Mouse (Mus musculus): ENCODE measurements around the gene Cyp39a1. TPM values are rescaled to one million over a fixed set of nuclear protein-coding genes. Genes with fewer than 3 reads are reported as not detected.
A peak's percentile ranks its signal among the peaks of the same experiment; 100 is the strongest.

Cyp39a1 gene
- total and polyA plus RNA-seq, 2 experiments from 2014 or later, result 1.7 to 8.9 TPM

DNA sequence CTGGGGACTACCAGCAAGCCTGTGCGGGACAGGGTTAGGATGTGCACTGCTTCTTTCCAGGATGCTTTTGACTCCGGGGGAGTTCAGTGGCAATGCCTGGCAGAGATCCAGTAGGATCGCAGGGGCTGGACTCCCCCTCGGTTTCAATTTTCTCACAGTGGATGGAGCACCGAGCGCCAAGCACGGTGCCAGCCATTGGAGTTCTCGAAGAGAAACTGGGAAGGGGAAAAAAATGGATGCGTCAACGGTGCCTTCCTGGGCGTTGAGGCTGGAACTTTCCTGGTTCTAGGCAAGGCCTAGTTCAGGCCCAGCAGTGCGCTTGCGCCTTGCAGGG lies 36.8 kb upstream of the Cyp39a1 start:
- Histone ChIP-seq H3K9me3 (ENCODE audit: low read length) (0 out of 2 replicates have a peak, but pooled peaks cover 11% of the 10 kb centered on the region), H3K36me3 (ENCODE audit: insufficient read depth) (no peaks in the 10 kb centered on the region), H3K4me2 (ENCODE audit: low read depth) (peak overlapping the region; percentile 74), H3K4me1 (ENCODE audit: insufficient read depth) (peaks cover 3% of the 10 kb centered on the region), H3K27me3 (ENCODE audit: insufficient read depth, low read length) (peaks cover 7% of the 10 kb centered on the region; the same call in 1 of the 2 replicates), H3K4me3 (ENCODE audit: low read depth, low read length) (peak overlapping the region; percentile 43), H3K27ac (ENCODE audit: low read depth, low read length) (no peak overlapping the region), H3K9ac (peak overlapping the region; percentile 40)
- peak; percentile 8 for DNase-seq
- no peak for TF ChIP-seq CTCF (IDR thresholded peaks at IDR 0.05; ENCODE audit: low read depth)
- ATAC-seq, result 0 out of 2 replicates have a peak, but pooled peaks have one; percentile 5
- WGBS, result 43% methylated on average over 13 of the region's 13 CpGs

DNA sequence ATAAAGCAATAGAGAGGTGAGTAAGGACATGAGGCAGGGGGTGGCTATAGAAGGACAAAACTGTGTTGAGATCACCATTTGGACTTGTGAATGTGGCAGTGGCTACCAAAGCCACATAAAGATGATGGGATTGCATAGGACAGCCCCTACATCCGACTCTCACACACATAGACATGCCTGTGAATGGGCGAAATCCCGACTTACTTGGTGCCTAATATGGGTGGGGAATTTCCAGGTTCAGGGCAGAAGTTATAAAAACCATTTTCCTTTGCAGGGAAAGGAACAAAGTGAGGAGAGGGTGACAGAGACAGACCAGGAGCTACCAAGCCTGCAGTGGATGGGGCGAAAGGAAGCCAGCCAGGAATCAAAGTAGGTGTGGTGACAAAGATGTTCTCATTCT lies 30.1 kb upstream of the Cyp39a1 start:
- TF ChIP-seq CTCF (IDR thresholded peaks at IDR 0.05; ENCODE audit: low read depth), result no peak
- WGBS, result 96% methylated on average over 4 of the region's 4 CpGs
- Histone ChIP-seq H3K9me3 (ENCODE audit: low read length) (no peaks in the 10 kb centered on the region), H3K4me1 (ENCODE audit: insufficient read depth) (no peaks in the 10 kb centered on the region), H3K27ac (ENCODE audit: low read depth, low read length) (no peak overlapping the region), H3K36me3 (ENCODE audit: insufficient read depth) (peaks cover 8% of the 10 kb centered on the region), H3K9ac (no peak overlapping the region), H3K4me3 (ENCODE audit: low read depth, low read length) (no peak overlapping the region), H3K4me2 (ENCODE audit: low read depth) (no peak overlapping the region), H3K27me3 (ENCODE audit: insufficient read depth, low read length) (no peaks in the 10 kb centered on the region)
- no peak for DNase-seq
- no peak for ATAC-seq

DNA sequence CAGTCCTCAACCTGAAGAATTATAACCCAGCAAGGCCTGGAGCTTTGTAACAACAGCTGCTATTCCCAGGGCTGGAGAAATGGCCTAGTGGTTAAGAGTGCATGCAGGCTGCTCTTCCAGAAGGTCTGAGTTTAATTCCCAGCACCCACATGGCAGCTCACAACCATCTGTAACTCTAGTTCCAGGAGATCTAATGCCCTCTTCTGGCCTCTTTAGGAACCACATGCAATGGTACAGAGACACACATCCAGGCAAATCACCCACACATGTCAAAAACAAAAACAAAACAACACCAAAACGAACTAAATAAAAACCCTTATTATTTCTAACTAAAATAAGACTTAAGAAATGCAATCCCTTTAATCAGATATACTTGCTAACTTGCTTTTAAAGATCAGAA lies 26.4 kb upstream of the Cyp39a1 start:
- no peaks in the 10 kb centered on the region for H3K27me3 ChIP-seq (ENCODE audit: insufficient read depth, low read length)
- H3K9ac ChIP-seq, result no peak overlapping the region
- no peak overlapping the region for H3K27ac ChIP-seq (ENCODE audit: low read depth, low read length)
- no peak for TF ChIP-seq CTCF (IDR thresholded peaks at IDR 0.05; ENCODE audit: low read depth)
- ATAC-seq (no peak), DNase-seq (no peak)
- no peak overlapping the region for H3K4me2 ChIP-seq (ENCODE audit: low read depth)
- H3K9me3 ChIP-seq (ENCODE audit: low read length), result no peaks in the 10 kb centered on the region
- H3K4me1 ChIP-seq (ENCODE audit: insufficient read depth), result no peaks in the 10 kb centered on the region
- peaks cover 27% of the 10 kb centered on the region for H3K36me3 ChIP-seq (ENCODE audit: insufficient read depth)
- no peak overlapping the region for H3K4me3 ChIP-seq (ENCODE audit: low read depth, low read length)
- WGBS, result 85% methylated on average over 1 of the region's 1 CpGs

DNA sequence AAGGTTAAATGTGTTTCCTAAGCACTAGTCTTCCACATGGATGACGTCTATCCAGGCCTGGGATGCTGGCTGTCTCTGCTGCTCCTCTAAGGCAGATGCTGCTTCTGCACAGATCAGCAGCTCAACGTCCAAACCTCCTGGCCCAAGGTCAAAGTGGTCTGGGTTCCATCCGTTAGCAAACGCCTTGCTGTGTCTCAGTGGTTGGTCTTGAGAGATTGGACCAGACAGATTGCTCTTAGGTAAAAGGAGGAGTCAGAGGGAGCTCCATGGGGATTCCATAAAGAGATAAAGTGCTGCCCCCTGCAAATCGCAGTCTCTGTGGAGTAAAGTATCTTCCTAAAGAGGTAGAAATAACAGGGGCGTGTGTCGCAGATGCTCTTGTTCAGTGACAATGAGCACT lies 24.0 kb upstream of the Cyp39a1 start:
- no peak for ATAC-seq
- no peak overlapping the region for H3K9ac ChIP-seq
- no peak overlapping the region for H3K4me2 ChIP-seq (ENCODE audit: low read depth)
- no peaks in the 10 kb centered on the region for H3K9me3 ChIP-seq (ENCODE audit: low read length)
- peaks cover 38% of the 10 kb centered on the region for H3K36me3 ChIP-seq (ENCODE audit: insufficient read depth)
- no peaks in the 10 kb centered on the region for H3K27me3 ChIP-seq (ENCODE audit: insufficient read depth, low read length)
- H3K27ac ChIP-seq (ENCODE audit: low read depth, low read length), result no peak overlapping the region
- no peak for TF ChIP-seq CTCF (IDR thresholded peaks at IDR 0.05; ENCODE audit: low read depth)
- no peaks in the 10 kb centered on the region for H3K4me1 ChIP-seq (ENCODE audit: insufficient read depth)
- H3K4me3 ChIP-seq (ENCODE audit: low read depth, low read length), result no peak overlapping the region
- DNase-seq, result no peak
- WGBS, result 84% methylated on average over 7 of the region's 7 CpGs

DNA sequence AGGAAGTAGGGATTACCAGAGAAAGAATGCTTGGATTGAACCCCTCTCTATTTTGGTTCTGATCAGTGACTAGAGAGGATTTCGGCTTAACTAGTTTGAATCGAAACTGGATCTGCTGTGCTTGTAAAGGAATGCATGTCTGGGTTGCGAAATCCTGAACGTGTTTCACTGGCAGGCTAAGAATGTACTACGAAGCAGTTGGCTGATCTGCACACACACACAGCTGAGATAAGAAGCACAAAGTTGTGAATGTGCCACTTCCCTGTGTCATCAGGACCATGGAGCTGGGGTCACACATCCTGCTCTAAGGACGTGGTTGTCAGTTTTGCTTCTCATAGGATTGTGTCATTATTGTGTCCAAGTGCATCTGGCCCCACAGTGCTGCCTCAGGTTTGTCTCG lies 22.9 kb upstream of the Cyp39a1 start:
- peaks cover 43% of the 10 kb centered on the region for H3K36me3 ChIP-seq (ENCODE audit: insufficient read depth)
- TF ChIP-seq CTCF (IDR thresholded peaks at IDR 0.05; ENCODE audit: low read depth), result no peak
- DNase-seq (no peak), ATAC-seq (no peak)
- no peaks in the 10 kb centered on the region for H3K27me3 ChIP-seq (ENCODE audit: insufficient read depth, low read length)
- no peak overlapping the region for H3K4me3 ChIP-seq (ENCODE audit: low read depth, low read length)
- WGBS, result 85% methylated on average over 7 of the region's 7 CpGs
- no peak overlapping the region for H3K9ac ChIP-seq
- H3K27ac ChIP-seq (ENCODE audit: low read depth, low read length), result no peak overlapping the region
- no peak overlapping the region for H3K4me2 ChIP-seq (ENCODE audit: low read depth)
- no peaks in the 10 kb centered on the region for H3K4me1 ChIP-seq (ENCODE audit: insufficient read depth)
- H3K9me3 ChIP-seq (ENCODE audit: low read length), result no peaks in the 10 kb centered on the region

DNA sequence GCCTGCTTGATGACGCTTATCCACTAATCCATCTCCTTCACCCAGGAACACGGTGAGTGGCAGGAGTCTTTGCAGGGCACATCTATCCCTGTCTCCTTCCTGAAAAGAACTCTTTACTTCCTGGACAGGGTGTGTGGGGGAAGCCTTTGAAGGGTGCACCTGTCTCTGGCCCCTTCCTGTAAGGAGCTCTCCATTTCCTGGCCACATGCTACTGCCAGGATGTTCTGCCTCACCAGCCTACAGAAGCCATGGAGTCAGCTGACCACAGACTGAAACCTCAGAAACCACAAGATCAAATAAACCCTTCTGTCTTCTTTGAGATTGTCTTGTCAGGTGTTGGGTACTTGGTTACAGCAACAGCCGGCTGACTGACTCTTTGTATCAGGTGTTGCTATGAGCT lies 22.1 kb upstream of the Cyp39a1 start:
- no peak for TF ChIP-seq CTCF (IDR thresholded peaks at IDR 0.05; ENCODE audit: low read depth)
- Histone ChIP-seq H3K27me3 (ENCODE audit: insufficient read depth, low read length) (no peaks in the 10 kb centered on the region), H3K27ac (ENCODE audit: low read depth, low read length) (no peak overlapping the region), H3K36me3 (ENCODE audit: insufficient read depth) (peaks cover 50% of the 10 kb centered on the region), H3K4me3 (ENCODE audit: low read depth, low read length) (no peak overlapping the region), H3K4me1 (ENCODE audit: insufficient read depth) (no peaks in the 10 kb centered on the region), H3K9me3 (ENCODE audit: low read length) (no peaks in the 10 kb centered on the region), H3K9ac (no peak overlapping the region), H3K4me2 (ENCODE audit: low read depth) (no peak overlapping the region)
- whole genome bisulfite sequencing, result 96% methylated on average over 3 of the region's 3 CpGs
- ATAC-seq (no peak), DNase-seq (no peak)

DNA sequence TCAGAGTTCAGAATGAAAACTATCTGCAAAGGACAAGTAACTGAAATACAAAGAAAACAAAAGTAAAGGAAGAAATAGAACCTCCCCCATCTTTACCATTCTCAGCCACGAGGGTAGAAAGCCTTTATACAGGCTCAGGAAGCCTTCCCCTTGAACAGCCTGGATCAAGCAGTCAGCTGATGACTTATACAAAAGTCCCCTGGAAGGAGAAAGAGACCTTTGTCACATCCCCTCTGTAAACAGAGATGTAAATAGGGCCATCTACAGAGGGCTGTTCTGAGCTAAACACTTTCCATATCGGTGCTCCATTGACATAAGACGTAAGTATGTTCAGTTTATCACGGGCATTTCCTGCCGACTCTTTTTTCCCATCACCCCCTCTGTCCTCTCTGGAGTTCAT lies 20.3 kb upstream of the Cyp39a1 start:
- 47% methylated on average over 5 of the region's 5 CpGs for WGBS
- ATAC-seq, result peak; percentile 49

More for the DNA sequence above, 20.3 kb upstream of the Cyp39a1 start:
- Histone ChIP-seq H3K4me1 (ENCODE audit: insufficient read depth) (no peaks in the 10 kb centered on the region), H3K36me3 (ENCODE audit: insufficient read depth) (peaks cover 66% of the 10 kb centered on the region), H3K27ac (ENCODE audit: low read depth, low read length) (no peak overlapping the region), H3K27me3 (ENCODE audit: insufficient read depth, low read length) (no peaks in the 10 kb centered on the region), H3K9ac (no peak overlapping the region), H3K4me2 (ENCODE audit: low read depth) (no peak overlapping the region), H3K9me3 (ENCODE audit: low read length) (no peaks in the 10 kb centered on the region), H3K4me3 (ENCODE audit: low read depth, low read length) (no peak overlapping the region)
- no peak for DNase-seq
- no peak for TF ChIP-seq CTCF (IDR thresholded peaks at IDR 0.05; ENCODE audit: low read depth)

Measured in forebrain, postnatal 0 days (tissue).